Mouse (Mus musculus): ENCODE data around the gene Lrrn3. TPM values are rescaled to one million over a fixed set of nuclear protein-coding genes. Genes with fewer than 3 reads are reported as not detected.

The Lrrn3 gene
- polyA plus RNA-seq, 1 experiment from 2014 or later: 95.4 TPM

GRCm38 (mm10) chr12:41417961-41418360 lies 68.3 kb downstream of the Lrrn3 start:
- no peak overlapping the region for H3K4me2 ChIP-seq
- H3K9me3 ChIP-seq: no peaks in the 10 kb centered on the region
- ATAC-seq (ENCODE audit: low read depth): no peak
- H3K4me1 ChIP-seq (replicated peaks): no peaks in the 10 kb centered on the region
- no peaks in the 10 kb centered on the region for H3K36me3 ChIP-seq
- H3K27ac ChIP-seq (replicated peaks): no peak overlapping the region
- H3K27me3 ChIP-seq: no peaks in the 10 kb centered on the region
- H3K4me3 ChIP-seq: no peak overlapping the region
- no peak overlapping the region for H3K9ac ChIP-seq
- 78% methylated on average over 4 of the region's 4 CpGs for WGBS

- Histone ChIP-seq H3K27me3 (no peaks in the 10 kb centered on the region), H3K4me3 (no peak overlapping the region), H3K27ac (replicated peaks) (no peak overlapping the region), H3K36me3 (no peaks in the 10 kb centered on the region), H3K4me1 (replicated peaks) (no peaks in the 10 kb centered on the region), H3K4me2 (no peak overlapping the region), H3K9ac (no peak overlapping the region), H3K9me3 (no peaks in the 10 kb centered on the region)
- 74% methylated on average over 3 of the region's 3 CpGs for WGBS
- no peak for ATAC-seq (ENCODE audit: low read depth)
These were observed 69.1 kb downstream of the Lrrn3 start for GRCm38 (mm10) chr12:41417099-41417498.

GRCm38 (mm10) chr12:41416635-41417034 lies 69.6 kb downstream of the Lrrn3 start:
- H3K9ac ChIP-seq: no peak overlapping the region
- no peaks in the 10 kb centered on the region for H3K9me3 ChIP-seq
- no peaks in the 10 kb centered on the region for H3K36me3 ChIP-seq
- H3K4me1 ChIP-seq (replicated peaks): no peaks in the 10 kb centered on the region
- no peak overlapping the region for H3K27ac ChIP-seq (replicated peaks)
- H3K27me3 ChIP-seq: no peaks in the 10 kb centered on the region
- ATAC-seq (ENCODE audit: low read depth): no peak
- no peak overlapping the region for H3K4me3 ChIP-seq
- no peak overlapping the region for H3K4me2 ChIP-seq

- H3K4me2 ChIP-seq: no peak overlapping the region
- H3K9ac ChIP-seq: no peak overlapping the region
- H3K9me3 ChIP-seq: no peaks in the 10 kb centered on the region
- H3K4me1 ChIP-seq (replicated peaks): no peaks in the 10 kb centered on the region; the same call in 1 of the 2 replicates
- no peak for ATAC-seq (ENCODE audit: low read depth)
- H3K36me3 ChIP-seq: no peaks in the 10 kb centered on the region
- 31% methylated on average over 3 of the region's 3 CpGs for WGBS
- no peaks in the 10 kb centered on the region for H3K27me3 ChIP-seq
- H3K4me3 ChIP-seq: no peak overlapping the region
- H3K27ac ChIP-seq (replicated peaks): no peak overlapping the region
These were observed 76.8 kb downstream of the Lrrn3 start for GRCm38 (mm10) chr12:41409431-41409830.

GRCm38 (mm10) chr12:41401923-41402322 lies 84.3 kb downstream of the Lrrn3 start:
- no peaks in the 10 kb centered on the region for H3K36me3 ChIP-seq
- ATAC-seq (ENCODE audit: low read depth): no peak
- WGBS: 69% methylated on average over 3 of the region's 3 CpGs

More at GRCm38 (mm10) chr12:41401923-41402322, 84.3 kb downstream of the Lrrn3 start:
- Histone ChIP-seq H3K4me1 (replicated peaks) (no peaks in the 10 kb centered on the region), H3K4me2 (no peak overlapping the region), H3K4me3 (no peak overlapping the region), H3K9ac (no peak overlapping the region), H3K9me3 (no peaks in the 10 kb centered on the region), H3K27ac (replicated peaks) (no peak overlapping the region), H3K27me3 (no peaks in the 10 kb centered on the region)

Measured in neural tube, embryonic 13.5 days (tissue).